Mouse (Mus musculus): ENCODE results near the gene Ost4. TPM values are rescaled to one million over a fixed set of nuclear protein-coding genes. Genes with fewer than 3 reads are reported as not detected.

The Ost4 gene
- polyA plus RNA-seq, 1 experiment: 422 TPM

DNA sequence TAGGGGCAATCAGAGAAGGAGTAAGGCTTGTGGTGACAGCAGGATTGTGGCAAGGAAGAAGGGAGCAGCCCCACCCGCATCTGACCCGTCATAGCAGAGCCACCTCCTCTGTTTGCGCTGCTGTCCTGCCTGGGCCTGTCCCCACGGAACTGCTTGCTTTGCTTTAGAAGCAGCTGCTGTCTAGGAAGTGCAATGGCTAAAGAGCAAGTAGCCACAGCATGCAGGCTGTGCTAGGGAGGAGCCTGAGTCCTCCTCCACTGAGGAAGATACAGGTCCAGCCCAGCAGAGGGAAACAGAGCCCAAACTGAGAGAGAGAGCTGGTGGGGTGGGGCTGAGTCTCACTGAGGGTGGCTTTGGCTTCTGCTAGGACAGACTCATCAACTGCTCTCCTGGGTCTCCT is 43.7 kb downstream of the Ost4 start:
- no peaks in the 10 kb centered on the region for H3K36me3 ChIP-seq (ENCODE audit: control insufficient read depth, insufficient read depth, low read length)
- no peaks in the 10 kb centered on the region for H3K27me3 ChIP-seq (replicated peaks; ENCODE audit: control insufficient read depth, insufficient read depth, low read length)
- H3K4me3 ChIP-seq (ENCODE audit: insufficient read depth, low read depth, low read length): no peak overlapping the region
- H3K4me1 ChIP-seq (ENCODE audit: control insufficient read depth, insufficient read depth, low read length): no peaks in the 10 kb centered on the region
- DNase-seq: no peak
- H3K27ac ChIP-seq (ENCODE audit: insufficient read depth, low read depth, low read length): no peak overlapping the region
- TF ChIP-seq CTCF (conservative IDR thresholded peaks at IDR 0.05; ENCODE audit: insufficient read depth, insufficient read length, low read depth, low read length) (0 out of 2 replicates have a peak, but pooled peaks have one; percentile 1), POLR2A (IDR thresholded peaks at IDR 0.05; ENCODE audit: low read depth, low read length) (no peak)
- WGBS: 66% methylated on average over 4 of the region's 4 CpGs

- Histone ChIP-seq H3K27ac (ENCODE audit: insufficient read depth, low read depth, low read length) (no peak overlapping the region), H3K36me3 (ENCODE audit: control insufficient read depth, insufficient read depth, low read length) (no peaks in the 10 kb centered on the region), H3K27me3 (replicated peaks; ENCODE audit: control insufficient read depth, insufficient read depth, low read length) (no peaks in the 10 kb centered on the region), H3K4me3 (ENCODE audit: insufficient read depth, low read depth, low read length) (no peak overlapping the region), H3K4me1 (ENCODE audit: control insufficient read depth, insufficient read depth, low read length) (peaks cover under 1% of the 10 kb centered on the region; the same call in 1 of the 2 replicates)
- WGBS: 73% methylated on average over 2 of the region's 2 CpGs
- TF ChIP-seq POLR2A (IDR thresholded peaks at IDR 0.05; ENCODE audit: low read depth, low read length) (no peak), CTCF (conservative IDR thresholded peaks at IDR 0.05; ENCODE audit: insufficient read depth, insufficient read length, low read depth, low read length) (peak; percentile 46)
- DNase-seq: no peak
Measured at GRCm38 (mm10) chr5:30856124-30856523, 51.5 kb downstream of the Ost4 start.

Other genes starting within 250 kb of the Ost4 start
- gene Cenpa, start 241.0 kb downstream of the Ost4 start, polyA plus RNA-seq (2012; rRNA removed): 6.3 and 6.6 TPM in 2 replicates
- gene Dpysl5, start 196.2 kb downstream of the Ost4 start, polyA plus RNA-seq (2012; rRNA removed): 0.54 and 0.58 TPM in 2 replicates
- gene Mapre3, start 93.1 kb downstream of the Ost4 start, polyA plus RNA-seq (2012; rRNA removed): 44.3 and 45.3 TPM in 2 replicates
- 81.3 and 92.5 TPM in 2 replicates for gene Tmem214, start 39.8 kb downstream of the Ost4 start, polyA plus RNA-seq (2012; rRNA removed)
- gene Agbl5, start 19.1 kb downstream of the Ost4 start, polyA plus RNA-seq (2012; rRNA removed): 22.6 and 24.1 TPM in 2 replicates
- 55.6 and 63.8 TPM in 2 replicates for gene Emilin1, start 5.6 kb upstream of the Ost4 start, polyA plus RNA-seq (2012; rRNA removed)
- 1,147 and 1,266 TPM in 2 replicates for gene Khk, start 13.6 kb upstream of the Ost4 start, polyA plus RNA-seq (2012; rRNA removed)
- gene Cgref1, start 37.8 kb upstream of the Ost4 start, polyA plus RNA-seq (2012; rRNA removed): 387 and 411 TPM in 2 replicates
- 346 and 372 TPM in 2 replicates for gene Preb, start 52.6 kb upstream of the Ost4 start, polyA plus RNA-seq (2012; rRNA removed)
- 0.16 and 0.22 TPM in 2 replicates for gene Tcf23, start 60.9 kb upstream of the Ost4 start, polyA plus RNA-seq (2012; rRNA removed)
- 295 and 320 TPM in 2 replicates for gene Atraid, start 140.5 kb upstream of the Ost4 start, polyA plus RNA-seq (2012; rRNA removed)
- gene Slc5a6, start 141.1 kb upstream of the Ost4 start, polyA plus RNA-seq (2012; rRNA removed): 81.5 and 121 TPM in 2 replicates
- 12.4 and 14.2 TPM in 2 replicates for gene Cad, start 147.0 kb upstream of the Ost4 start, polyA plus RNA-seq (2012; rRNA removed)
- not detected in 2 replicates for gene Dnajc5g, start 198.5 kb upstream of the Ost4 start, polyA plus RNA-seq (2012; rRNA removed)
- 0.14 and 0.24 TPM in 2 replicates for gene Slc30a3, start 200.4 kb upstream of the Ost4 start, polyA plus RNA-seq (2012; rRNA removed)
- 0.05 and 3.9 TPM in 2 replicates for gene Trim54, start 208.9 kb upstream of the Ost4 start, polyA plus RNA-seq (2012; rRNA removed)
- not detected in 2 replicates for gene Ucn, start 231.0 kb upstream of the Ost4 start, polyA plus RNA-seq (2012; rRNA removed)
- gene Mpv17, start 246.5 kb upstream of the Ost4 start, polyA plus RNA-seq (2012; rRNA removed): 212 and 233 TPM in 2 replicates